Mouse (Mus musculus) myocyte (in vitro differentiated cells): ENCODE measurements around the gene Grwd1.

Source experiments
- POLR2A ChIP-seq: IDR thresholded peaks from one replicate; pipeline ENCODE4 v1.6.1; 2011; ENCODE audit warnings: low read depth, mild to moderate bottlenecking, control low read depth, moderate library complexity; ENCODE audit not compliant: insufficient read length
- POLR2AphosphoS2 ChIP-seq: IDR thresholded peaks from one replicate; pipeline ENCODE4 v1.6.1; 2011; ENCODE audit warnings: low read depth, control low read depth; ENCODE audit not compliant: insufficient read length

GRCm38 (mm10) chr7:45867871-45868270 lies 37.1 kb upstream of the Grwd1 start:
- TF ChIP-seq POLR2A (no peak), POLR2AphosphoS2 (peak; percentile 39)
